Mouse (Mus musculus): ENCODE results near the gene Cracr2b. TPM values are rescaled to one million over a fixed set of nuclear protein-coding genes. Genes with fewer than 3 reads are reported as not detected.

Cracr2b gene
- total RNA-seq, 1 experiment from 2014 or later: 8.4 TPM

DNA sequence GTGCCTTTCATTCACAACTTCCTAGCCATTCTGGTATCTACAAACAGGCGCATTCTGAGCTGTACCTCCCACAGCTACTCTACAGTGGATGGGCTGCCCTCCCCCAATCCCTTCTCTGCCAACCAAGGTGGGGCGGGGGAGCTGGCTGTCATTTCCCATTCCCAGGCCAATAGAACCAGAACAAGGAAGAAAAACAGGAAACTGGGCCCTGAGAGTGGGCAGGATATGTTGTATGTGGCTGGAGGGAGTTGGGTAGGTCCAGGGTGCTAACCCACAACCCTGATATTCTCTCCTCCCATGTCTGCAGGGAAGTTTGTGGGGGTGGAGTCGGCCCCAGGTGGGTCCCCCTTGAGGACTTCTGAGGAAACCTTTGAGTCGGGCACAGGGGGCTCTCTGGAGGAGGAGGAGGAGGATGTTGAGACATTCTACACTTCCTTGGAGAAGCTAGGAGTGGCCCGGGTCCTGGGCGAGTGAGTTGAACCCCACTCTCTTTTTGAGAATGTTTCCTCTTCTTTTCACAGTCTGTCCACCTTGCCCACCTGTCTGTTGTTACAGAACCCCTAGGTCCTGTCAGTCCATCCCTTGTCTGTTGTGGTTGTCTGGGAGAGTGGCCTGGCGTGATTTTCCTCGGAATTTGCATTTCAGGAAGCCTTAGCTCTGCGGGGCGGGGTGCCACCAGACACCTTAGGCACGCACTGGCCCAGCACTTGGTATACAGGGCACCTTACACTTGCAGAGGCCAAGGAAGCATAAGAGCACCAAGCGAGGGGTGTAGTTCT, 3.1 kb downstream of the Cracr2b start:
- ATAC-seq (replicated peaks in 1 of 2; ENCODE audit: insufficient read depth in 1 of 2, low FRiP score in 2 of 2, low TSS enrichment in 1 of 2, low read depth in 1 of 2, poor library complexity in 2 of 2, severe bottlenecking in 2 of 2): no peak

DNA sequence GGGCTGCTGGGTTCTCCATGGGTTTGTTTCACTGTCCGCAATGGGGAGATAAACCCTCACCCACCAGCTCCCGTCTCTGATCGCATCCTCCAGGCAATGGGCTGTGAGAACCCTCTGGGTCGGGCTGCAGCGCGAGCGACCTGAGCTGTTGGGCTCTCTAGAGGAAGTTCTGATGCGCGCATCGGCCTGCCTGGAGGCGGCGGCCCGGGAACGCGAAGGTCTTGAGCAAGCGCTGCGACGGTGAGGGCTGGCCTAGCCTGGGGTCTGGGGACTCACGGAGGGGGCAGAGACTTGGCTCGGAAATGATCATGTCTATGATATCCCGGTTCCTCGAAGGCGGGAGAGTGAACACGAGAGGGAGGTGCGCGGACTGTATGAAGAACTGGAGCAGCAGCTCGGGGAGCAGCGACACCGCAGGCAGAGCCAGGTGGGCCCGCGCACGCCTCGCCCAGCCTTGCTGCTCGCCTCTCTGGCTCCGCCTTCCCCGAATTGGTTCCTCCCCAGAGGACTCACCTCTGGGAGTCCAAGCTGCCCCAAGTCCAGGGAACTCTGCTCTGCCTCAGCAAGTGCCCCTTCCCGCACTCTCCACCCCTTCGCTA, 3.8 kb downstream of the Cracr2b start:
- no peak for ATAC-seq (replicated peaks in 1 of 2; ENCODE audit: insufficient read depth in 1 of 2, low FRiP score in 2 of 2, low TSS enrichment in 1 of 2, low read depth in 1 of 2, poor library complexity in 2 of 2, severe bottlenecking in 2 of 2)

DNA sequence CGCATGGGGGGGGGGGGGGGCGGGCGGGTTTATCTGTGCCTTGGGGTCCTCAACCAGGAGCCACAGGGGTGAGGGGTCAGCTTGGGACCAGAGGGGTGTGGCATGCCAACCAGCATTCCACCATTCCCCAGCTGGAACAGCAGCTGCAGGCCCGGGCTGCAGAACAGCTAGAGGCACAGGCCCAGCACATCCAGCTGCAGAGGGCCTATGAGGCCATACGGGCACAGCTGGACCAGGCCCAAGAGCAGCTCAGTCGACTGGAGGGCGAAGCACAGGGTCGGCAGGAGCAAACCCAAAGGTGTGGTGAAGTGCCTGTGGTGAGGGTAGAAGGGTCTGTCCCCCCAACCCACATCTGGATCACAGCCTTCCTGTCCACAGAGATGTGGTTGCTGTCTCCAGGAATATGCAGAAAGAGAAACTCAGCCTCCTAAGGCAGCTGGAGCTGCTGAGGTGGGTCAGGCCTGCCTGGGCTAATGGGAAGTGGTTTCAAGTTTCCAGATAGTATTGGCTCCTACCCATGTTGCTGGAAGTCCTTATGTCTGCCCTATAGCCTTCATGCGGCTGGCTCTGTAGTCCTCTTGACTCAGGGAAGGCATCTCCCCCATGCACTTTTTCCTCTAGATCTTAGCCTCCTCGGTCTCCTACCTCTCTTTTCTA, 4.6 kb downstream of the Cracr2b start:
- no peak for ATAC-seq (replicated peaks in 1 of 2; ENCODE audit: insufficient read depth in 1 of 2, low FRiP score in 2 of 2, low TSS enrichment in 1 of 2, low read depth in 1 of 2, poor library complexity in 2 of 2, severe bottlenecking in 2 of 2)

DNA sequence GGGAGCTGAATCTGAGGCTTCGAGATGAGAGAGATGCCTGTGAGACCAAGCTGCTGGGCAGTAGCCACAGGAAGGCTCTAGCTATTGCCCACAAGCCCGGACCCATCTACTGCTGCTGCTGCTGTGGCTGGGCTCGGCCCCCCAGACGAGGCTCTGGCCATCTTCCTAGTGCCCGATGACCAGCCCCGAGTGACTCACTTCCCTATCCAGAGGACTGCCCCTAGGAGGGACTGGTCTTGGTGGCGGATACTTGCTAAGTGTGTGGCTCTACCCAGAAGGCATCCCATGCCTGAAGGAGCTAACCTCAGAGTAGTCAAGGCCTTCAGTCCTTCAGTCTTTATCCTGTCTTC, 5.1 kb downstream of the Cracr2b start:
- ATAC-seq (replicated peaks in 1 of 2; ENCODE audit: insufficient read depth in 1 of 2, low FRiP score in 2 of 2, low TSS enrichment in 1 of 2, low read depth in 1 of 2, poor library complexity in 2 of 2, severe bottlenecking in 2 of 2): no peak

DNA sequence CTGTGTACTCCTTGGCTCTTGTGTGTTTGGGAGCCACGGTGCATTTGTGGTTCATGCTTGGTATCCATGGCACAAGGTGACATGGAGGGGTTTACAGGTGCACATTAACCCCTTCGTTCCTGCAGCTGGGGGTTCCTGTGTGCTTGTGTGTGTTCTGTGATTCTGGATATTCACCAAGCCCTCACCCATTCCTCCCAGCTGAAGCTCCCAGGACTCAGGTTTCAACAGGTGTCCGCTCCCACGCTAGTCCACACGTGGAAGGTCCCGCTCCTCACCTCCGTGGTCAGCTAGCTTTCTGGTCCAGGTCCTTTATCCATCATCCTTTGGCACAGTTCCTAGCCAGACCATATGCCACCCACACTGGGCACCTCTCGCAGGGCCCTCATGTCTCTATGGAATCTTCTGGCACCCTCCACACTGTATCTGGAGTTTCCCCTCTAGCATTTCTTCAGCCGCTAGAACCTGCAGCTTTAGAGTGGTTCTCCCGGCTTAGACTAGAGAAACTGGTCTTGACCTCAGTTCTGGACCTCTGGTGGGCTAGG, 5.8 kb downstream of the Cracr2b start:
- no peak for ATAC-seq (replicated peaks in 1 of 2; ENCODE audit: insufficient read depth in 1 of 2, low FRiP score in 2 of 2, low TSS enrichment in 1 of 2, low read depth in 1 of 2, poor library complexity in 2 of 2, severe bottlenecking in 2 of 2)

DNA sequence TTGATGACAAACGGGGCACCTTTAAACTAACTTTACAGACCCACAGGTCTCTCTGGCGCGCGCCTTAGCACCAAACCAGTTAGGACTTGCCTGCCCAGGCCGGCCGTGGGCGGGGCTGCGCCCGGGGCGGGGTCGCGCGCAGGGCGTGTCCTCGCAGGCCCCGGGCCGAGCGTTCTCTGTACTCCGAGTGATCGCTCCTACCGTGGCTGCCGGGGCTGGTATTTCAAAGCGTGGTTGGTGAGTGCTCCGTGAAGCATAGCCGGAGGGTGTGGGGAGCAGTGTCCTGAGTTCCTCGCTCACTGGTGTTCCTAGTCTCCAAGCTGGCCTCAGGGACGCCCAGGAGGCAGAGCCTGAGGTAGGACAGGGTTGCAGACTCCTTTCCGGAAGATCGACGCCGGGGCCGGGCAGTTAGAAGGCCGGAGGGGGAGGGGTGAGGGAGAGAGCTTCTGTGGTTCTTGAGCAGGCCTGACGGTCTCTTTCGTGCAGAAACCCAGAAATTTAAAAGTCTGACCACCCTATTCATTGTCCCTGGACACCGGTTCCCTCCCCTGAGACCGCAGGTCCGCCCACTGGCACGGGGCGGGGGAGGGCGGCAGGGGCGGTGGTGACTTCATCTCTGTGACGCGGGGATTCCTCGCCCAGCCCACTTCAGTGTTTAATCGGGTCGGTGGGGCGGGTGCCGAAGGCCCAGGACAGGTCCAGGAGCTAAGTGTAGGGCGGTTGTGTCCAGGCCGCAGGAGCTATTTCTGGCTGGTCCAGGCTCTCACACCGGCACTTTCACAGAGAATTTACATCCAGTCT, 6.5 kb downstream of the Cracr2b start, which contains the start of gene Cd151:
Gene Cd151, plus strand, starts transcription at position 163 of the 801 bp plus-strand sequence.
- ATAC-seq (replicated peaks in 1 of 2; ENCODE audit: insufficient read depth in 1 of 2, low FRiP score in 2 of 2, low TSS enrichment in 1 of 2, low read depth in 1 of 2, poor library complexity in 2 of 2, severe bottlenecking in 2 of 2): peak; percentile 49 to 61

DNA sequence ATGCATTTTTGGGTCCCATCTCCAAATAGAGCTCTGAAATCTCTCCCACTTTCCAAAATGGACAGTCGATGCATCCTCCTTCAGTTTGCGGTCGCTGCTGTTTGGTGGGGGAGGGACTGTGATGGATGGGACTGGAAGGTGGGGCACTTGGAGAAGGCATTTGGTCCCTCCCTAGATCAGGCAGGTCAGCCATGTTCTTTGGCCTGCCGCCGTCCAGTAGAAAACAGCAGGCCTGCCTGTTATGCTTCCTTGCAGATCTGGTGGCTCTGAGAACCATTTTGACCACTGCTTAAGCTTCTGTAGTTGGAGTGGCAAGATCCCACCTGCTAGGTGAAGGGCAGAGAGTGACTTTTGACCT, 7.2 kb downstream of the Cracr2b start:
- ATAC-seq (replicated peaks in 1 of 2; ENCODE audit: insufficient read depth in 1 of 2, low FRiP score in 2 of 2, low TSS enrichment in 1 of 2, low read depth in 1 of 2, poor library complexity in 2 of 2, severe bottlenecking in 2 of 2): no peak

DNA sequence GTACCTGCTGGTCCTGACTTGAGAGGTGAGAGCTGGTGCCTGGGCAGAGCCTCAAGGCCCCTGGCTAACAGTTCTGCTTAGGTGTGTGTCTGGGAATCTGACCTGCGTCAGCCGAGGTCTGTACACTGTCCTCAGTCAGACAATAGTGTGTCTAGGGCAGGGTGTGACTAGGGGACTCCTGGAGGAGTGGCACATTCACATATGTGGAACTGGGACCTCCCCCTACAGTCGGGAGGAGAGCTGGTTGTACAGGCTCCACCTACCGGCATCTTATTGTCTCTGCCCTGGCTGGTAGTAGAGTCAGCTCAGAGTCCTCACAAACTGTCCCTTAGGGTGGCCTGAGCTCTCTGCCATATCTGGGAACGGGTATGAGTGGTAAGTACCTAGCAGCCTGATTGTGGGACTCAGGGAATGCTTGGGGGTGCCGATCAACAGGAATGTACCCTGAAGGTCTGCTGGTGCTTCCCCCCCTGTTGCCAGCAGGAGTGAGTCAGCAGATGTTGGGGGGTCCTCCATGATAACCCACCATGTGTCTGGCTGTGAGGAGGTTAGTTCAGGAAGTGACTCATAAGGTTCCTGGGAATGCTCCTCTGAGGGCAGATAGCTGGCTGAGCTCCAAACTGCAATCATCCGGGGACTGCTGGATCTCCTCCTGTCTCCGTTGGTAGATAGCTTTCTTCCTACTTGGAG, 7.8 kb downstream of the Cracr2b start:
- ATAC-seq (replicated peaks in 1 of 2; ENCODE audit: insufficient read depth in 1 of 2, low FRiP score in 2 of 2, low TSS enrichment in 1 of 2, low read depth in 1 of 2, poor library complexity in 2 of 2, severe bottlenecking in 2 of 2): peak; percentile 58 to 75

DNA sequence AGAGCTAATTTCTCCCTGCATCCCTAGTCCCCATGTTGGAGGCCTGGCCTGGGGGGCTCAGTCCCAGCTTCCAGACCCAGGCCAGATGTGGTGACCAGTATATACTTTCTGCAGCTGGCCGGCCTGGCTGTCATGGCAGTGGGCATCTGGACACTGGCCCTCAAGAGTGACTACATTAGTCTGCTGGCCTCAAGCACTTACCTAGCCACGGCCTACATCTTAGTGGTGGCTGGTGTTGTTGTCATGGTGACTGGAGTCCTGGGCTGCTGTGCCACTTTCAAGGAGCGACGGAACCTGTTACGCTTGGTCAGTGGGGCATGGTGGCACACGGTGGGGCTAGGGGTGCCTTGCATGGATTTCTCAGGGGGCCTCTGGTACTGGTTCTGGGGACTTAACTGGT, 8.5 kb downstream of the Cracr2b start:
- ATAC-seq (replicated peaks in 1 of 2; ENCODE audit: insufficient read depth in 1 of 2, low FRiP score in 2 of 2, low TSS enrichment in 1 of 2, low read depth in 1 of 2, poor library complexity in 2 of 2, severe bottlenecking in 2 of 2): no peak

DNA sequence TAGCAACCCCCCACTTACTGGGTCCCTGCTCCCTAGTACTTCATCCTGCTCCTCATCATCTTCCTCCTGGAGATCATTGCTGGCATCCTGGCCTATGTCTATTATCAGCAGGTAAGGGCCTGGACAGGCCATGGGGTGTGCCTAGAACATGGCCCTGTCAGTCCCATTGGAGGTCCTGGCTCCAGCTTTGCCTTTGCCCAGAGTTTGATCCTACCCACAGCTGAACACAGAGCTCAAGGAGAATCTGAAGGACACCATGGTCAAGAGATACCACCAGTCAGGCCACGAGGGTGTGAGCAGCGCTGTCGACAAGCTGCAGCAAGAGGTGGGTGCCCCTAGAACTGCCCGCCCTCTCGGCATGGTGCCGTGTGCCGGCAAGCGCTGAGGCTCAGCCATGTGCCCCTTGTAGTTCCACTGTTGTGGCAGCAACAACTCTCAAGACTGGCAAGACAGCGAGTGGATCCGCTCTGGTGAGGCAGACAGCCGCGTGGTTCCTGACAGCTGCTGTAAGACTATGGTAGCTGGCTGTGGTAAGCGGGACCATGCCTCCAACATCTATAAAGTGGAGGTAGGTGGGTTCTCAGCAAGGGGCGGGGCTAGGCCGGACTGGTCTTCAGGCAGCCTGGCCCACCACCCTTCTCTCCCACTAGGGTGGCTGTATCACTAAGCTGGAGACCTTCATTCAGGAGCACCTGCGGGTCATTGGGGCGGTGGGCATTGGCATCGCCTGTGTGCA, 9.2 kb downstream of the Cracr2b start:
- no peak for ATAC-seq (replicated peaks in 1 of 2; ENCODE audit: insufficient read depth in 1 of 2, low FRiP score in 2 of 2, low TSS enrichment in 1 of 2, low read depth in 1 of 2, poor library complexity in 2 of 2, severe bottlenecking in 2 of 2)

DNA sequence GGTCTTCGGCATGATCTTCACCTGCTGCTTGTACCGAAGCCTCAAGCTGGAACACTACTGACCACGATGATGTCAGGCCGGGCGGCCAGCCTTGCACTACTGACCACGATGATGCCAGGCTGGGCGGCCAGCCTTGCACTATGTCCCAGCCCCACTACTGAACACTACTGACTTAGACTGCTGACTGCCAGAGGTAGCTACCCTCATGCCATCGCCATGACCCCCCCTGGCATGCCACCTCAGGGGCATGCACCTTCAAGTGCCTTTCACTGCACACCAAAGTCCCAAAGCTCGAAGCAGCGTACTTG, 9.7 kb downstream of the Cracr2b start:
- ATAC-seq (replicated peaks in 1 of 2; ENCODE audit: insufficient read depth in 1 of 2, low FRiP score in 2 of 2, low TSS enrichment in 1 of 2, low read depth in 1 of 2, poor library complexity in 2 of 2, severe bottlenecking in 2 of 2): no peak

DNA sequence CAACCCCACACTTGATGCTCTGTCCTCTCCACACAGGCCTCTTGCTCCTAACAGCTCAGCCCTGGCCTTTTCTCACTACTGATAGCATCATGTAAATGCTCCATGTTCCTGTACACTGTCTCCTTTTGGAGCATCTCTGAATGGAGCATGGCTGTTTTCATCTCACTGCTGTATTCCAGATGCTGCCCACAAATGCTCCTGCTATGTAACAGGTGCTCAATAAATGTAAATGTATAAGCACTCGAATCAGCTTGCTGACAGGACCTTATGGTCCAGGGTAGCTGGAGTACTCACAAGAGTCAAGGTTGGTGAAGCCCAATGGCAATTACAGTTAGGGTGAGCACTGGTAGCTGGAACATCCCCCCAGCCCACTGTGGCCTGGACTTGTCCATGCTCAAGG, 10.3 kb downstream of the Cracr2b start:
- ATAC-seq (replicated peaks in 1 of 2; ENCODE audit: insufficient read depth in 1 of 2, low FRiP score in 2 of 2, low TSS enrichment in 1 of 2, low read depth in 1 of 2, poor library complexity in 2 of 2, severe bottlenecking in 2 of 2): no peak

DNA sequence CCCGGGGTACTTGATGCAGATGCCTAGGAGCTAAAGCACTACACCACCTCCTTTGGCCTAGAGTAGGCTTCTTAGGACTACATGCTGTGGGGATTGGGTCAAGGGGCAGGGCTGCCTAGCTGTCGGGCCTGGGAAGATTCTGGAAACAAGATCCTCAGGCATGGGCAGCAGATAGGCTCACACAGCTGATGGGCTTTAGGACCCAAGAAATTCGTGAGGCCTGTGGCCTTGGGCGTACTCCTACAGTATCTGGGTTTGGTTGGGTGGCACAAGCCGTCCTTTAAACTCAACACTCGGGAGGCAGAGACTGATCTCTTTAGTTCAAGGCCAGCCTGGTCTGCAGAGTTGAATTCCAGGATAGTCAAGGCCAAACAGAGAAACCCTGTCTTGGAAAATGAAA, 11.3 kb downstream of the Cracr2b start:
- ATAC-seq (replicated peaks in 1 of 2; ENCODE audit: insufficient read depth in 1 of 2, low FRiP score in 2 of 2, low TSS enrichment in 1 of 2, low read depth in 1 of 2, poor library complexity in 2 of 2, severe bottlenecking in 2 of 2): no peak

DNA sequence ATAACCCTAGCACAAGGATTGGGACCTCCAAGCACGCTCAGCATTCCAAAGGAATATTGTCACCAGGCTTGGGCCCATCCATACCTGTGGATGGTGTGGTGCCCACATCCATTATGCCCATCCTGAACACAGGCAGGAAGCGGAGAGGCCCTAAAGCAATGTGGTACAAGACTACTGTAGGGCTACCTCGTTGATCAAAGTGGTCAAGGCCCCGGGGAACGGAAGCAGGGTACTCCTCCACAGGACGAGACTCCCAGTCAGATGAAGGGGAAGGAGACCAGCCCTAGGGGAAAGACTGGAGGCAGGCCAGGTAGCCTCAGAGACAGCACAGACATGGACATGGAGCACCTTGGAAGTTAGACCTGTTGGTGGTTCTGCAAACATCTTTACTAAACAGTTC, 11.9 kb downstream of the Cracr2b start:
- no peak for ATAC-seq (replicated peaks in 1 of 2; ENCODE audit: insufficient read depth in 1 of 2, low FRiP score in 2 of 2, low TSS enrichment in 1 of 2, low read depth in 1 of 2, poor library complexity in 2 of 2, severe bottlenecking in 2 of 2)

DNA sequence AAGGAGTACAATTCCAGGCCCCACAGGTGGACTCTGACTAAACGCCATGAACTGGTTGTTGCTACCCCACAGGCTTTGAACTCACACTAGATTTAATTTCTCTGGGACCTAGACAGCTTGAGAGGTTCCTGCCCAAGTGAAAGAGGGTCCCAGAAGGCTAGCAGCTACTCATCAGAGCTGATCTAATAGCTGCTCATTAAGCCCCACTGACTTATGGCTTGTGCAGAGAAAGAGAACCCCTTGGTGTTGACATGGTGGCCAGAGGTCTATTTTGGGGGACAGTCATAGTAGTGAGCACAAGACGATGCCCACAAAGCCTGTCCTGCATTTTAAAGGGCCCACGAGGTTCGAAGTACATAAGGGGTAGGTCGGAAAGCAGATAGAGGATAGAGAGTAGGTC, 13.3 kb downstream of the Cracr2b start:
- no peak for ATAC-seq (replicated peaks in 1 of 2; ENCODE audit: insufficient read depth in 1 of 2, low FRiP score in 2 of 2, low TSS enrichment in 1 of 2, low read depth in 1 of 2, poor library complexity in 2 of 2, severe bottlenecking in 2 of 2)

DNA sequence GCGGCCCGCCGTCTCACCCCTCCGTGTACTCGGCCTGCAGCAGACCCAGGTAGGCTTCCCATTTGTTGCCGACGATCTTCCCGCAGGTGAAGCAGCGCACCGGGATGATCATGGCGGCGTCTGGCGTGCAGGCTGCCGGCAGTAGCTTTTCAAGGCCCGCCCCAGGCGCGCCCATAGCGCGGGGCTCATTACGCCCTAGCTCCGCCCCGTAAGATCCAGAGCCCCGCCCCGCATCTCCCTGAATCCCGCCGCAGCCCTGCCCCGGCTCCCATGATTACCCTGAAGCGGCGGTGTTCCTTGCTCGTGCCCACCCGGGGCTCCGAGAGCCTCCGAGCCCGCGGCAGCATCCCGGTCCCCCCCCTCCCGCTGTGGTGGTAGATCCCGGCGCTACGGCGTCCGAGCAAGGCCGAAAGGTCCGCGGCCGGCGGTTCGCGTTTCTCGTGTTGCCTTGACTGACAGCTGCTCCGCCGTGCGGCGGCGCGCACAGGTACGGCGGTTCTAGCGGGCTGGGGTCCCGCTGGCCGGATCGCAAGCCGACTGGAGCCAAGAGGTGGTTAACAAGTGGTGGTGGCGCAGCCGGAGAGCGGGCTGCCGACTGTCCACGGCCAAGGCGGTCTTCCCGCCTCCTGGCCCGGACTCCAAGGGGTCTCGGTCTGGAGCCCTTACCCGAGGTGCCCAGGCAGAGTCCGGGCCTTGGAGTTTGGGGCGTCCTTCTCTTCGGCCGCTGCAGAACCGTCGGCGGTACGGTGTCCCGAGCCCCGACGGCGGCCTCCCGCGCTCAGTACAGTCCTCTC, 14.3 kb downstream of the Cracr2b start, which contains the start of the genes Polr2l and Tspan4:
Gene Polr2l, minus strand, starts transcription at position 122 of the 794 bp plus-strand sequence.
Gene Tspan4, plus strand, starts transcription at position 230 of the 794 bp plus-strand sequence.
- ATAC-seq (replicated peaks in 1 of 2; ENCODE audit: insufficient read depth in 1 of 2, low FRiP score in 2 of 2, low TSS enrichment in 1 of 2, low read depth in 1 of 2, poor library complexity in 2 of 2, severe bottlenecking in 2 of 2): peak; percentile 39 to 71; a peak in 3 of 4 replicates
